Mouse (Mus musculus) ovary, adult 10 weeks (tissue): ENCODE measurements around the gene Olfr1118. TPM values are rescaled to one million over a fixed set of nuclear protein-coding genes. Genes with fewer than 3 reads are reported as not detected.

ENCODE experiments used
- polyA plus RNA-seq: library from polyadenylated mRNA; stranded (reverse); fragments of 350-450 nt; fragmentation: Illumina TruSeq; extraction: RNeasy Lipid Tissue Mini Kit (QIAGEN cat#74804); gene quantifications from one replicate; pipeline ENCODE4 v1.2.3, GENCODE M21; 2014

Gene Olfr1118
- polyA plus RNA-seq, result not detected

GRCm38 (mm10) chr2:87307281-87307680 lies at the start of gene Olfr1118:
TSS of gene Olfr1118 (plus strand) at chr2:87307581.

GRCm38 (mm10) chr2:87267234-87267633 lies 40.1 kb upstream of the Olfr1118 start, which contains the start of gene Olfr1116:
TSS of gene Olfr1116 (plus strand) at chr2:87267534.

GRCm38 (mm10) chr2:87354515-87354914 lies 47.1 kb downstream of the Olfr1118 start, which contains the start of gene Olfr1120:
TSS of gene Olfr1120 (plus strand) at chr2:87354815.

Other genes with a start within 250 kb of the Olfr1118 start
- not detected for gene Olfr1107, start 231.8 kb upstream of the Olfr1118 start, polyA plus RNA-seq
- gene Olfr1109, start 211.6 kb upstream of the Olfr1118 start, polyA plus RNA-seq, result not detected
- gene Olfr259, start 193.0 kb upstream of the Olfr1118 start, polyA plus RNA-seq, result not detected
- gene Olfr1110, start 167.3 kb upstream of the Olfr1118 start, polyA plus RNA-seq, result not detected
- not detected for gene Olfr1111, start 155.0 kb upstream of the Olfr1118 start, polyA plus RNA-seq
- not detected for gene Olfr1112, start 119.8 kb upstream of the Olfr1118 start, polyA plus RNA-seq
- not detected for gene Olfr1113, start 98.6 kb upstream of the Olfr1118 start, polyA plus RNA-seq
- gene Olfr1115, start 59.6 kb upstream of the Olfr1118 start, polyA plus RNA-seq, result not detected
- not detected for gene Olfr1116, start 40.0 kb upstream of the Olfr1118 start, polyA plus RNA-seq
- gene Olfr1120, start 47.2 kb downstream of the Olfr1118 start, polyA plus RNA-seq, result not detected
- not detected for gene Olfr1121, start 62.3 kb downstream of the Olfr1118 start, polyA plus RNA-seq
- gene Olfr1122, start 78.3 kb downstream of the Olfr1118 start, polyA plus RNA-seq, result not detected
- not detected for gene Olfr1123, start 109.1 kb downstream of the Olfr1118 start, polyA plus RNA-seq
- gene Olfr1124, start 122.7 kb downstream of the Olfr1118 start, polyA plus RNA-seq, result not detected
- gene Olfr1126, start 146.4 kb downstream of the Olfr1118 start, polyA plus RNA-seq, result not detected
- not detected for gene Pramel7, start 189.5 kb downstream of the Olfr1118 start, polyA plus RNA-seq
- not detected for gene Pramel6, start 199.0 kb downstream of the Olfr1118 start, polyA plus RNA-seq
- gene Olfr153, start 224.2 kb downstream of the Olfr1118 start, polyA plus RNA-seq, result not detected
- gene Olfr1128, start 238.0 kb downstream of the Olfr1118 start, polyA plus RNA-seq, result not detected